Mouse (Mus musculus): Measurements from ENCODE around the gene Prrt2.

Gene Prrt2

DNA sequence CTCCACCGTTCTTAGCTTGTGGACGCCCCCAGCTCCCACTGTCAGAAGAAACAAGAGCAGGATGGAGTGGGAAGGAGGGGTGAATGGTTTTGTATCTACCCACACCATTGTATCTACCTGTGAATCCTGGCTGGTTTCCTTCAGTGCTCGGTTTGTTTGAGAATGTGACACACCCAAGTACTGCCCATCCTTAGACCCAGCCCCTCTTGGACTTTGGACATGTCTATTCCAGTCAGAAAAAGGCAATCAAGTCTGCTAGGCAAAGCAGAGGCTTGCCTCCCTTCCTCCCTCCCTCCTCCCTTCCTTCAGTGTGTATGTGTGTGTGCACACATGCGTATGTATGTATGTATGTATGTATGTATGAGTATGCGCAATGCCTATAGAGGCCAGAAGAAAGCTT is 17.4 kb downstream of the Prrt2 start:
- DNase-seq (ENCODE audit: low spot score in 2 of 2), result no peak

DNA sequence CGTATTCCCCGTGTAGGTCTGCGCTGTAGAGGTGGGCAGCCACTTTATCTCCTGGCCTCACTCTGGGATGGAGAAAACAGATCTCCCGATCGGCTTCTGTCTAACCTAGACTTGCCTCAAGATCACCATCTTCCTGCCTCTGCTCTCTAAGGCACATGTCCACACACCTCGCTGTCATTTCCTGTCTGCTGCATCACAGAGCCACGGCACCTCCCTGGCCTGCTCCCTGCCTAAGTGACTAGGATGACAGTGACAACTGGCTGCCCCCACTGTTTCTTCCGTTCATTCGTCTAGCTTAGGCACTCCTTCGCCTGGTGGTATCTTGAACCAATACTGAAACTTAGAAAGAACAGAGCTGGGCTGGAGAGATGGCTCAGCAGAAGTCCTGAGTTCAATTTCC is 21.4 kb downstream of the Prrt2 start:
- no peak for DNase-seq (ENCODE audit: low spot score in 2 of 2)

DNA sequence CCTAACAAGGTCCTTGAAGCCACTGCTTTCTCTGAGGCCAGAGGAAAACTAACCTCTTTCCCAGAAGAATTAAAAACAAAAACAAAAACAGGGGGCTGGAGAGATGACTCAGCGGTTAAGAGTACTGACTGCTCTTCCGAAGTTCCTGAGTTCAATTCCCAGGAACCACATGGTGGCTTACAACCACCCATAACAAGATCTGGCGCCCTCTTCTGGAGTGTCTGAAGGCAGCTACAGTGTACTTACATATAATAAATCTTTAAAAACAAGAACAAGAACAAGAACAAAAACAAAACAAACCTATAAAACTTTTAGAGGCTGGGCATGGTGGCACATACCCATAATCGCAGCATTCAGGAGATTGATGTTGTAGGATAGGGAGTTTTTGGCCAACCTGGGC is 24.6 kb downstream of the Prrt2 start:
- DNase-seq (ENCODE audit: low spot score in 2 of 2), result peak in 1 of 2 experiments; percentile 31

DNA sequence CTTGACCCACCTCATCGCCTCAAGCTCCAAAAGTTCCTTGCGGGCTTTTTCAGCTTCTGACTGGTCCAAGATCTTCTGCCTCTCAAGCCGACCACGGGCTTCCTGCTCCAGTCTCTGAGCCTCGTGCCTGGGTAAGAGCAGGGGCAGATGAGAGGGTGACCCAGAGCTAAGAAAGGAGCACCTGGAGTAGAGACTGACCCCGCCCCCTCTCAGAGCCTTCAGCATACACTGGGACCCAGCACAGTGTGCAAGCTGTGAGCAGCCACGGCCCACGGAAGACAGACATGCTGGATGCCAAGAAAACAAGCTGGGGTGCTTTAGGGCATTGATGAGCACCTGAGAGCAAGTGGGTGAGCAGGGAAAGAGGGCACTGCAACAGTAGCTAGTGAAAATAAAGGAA is 32.2 kb downstream of the Prrt2 start:
- DNase-seq (ENCODE audit: low spot score in 2 of 2), result no peak

DNA sequence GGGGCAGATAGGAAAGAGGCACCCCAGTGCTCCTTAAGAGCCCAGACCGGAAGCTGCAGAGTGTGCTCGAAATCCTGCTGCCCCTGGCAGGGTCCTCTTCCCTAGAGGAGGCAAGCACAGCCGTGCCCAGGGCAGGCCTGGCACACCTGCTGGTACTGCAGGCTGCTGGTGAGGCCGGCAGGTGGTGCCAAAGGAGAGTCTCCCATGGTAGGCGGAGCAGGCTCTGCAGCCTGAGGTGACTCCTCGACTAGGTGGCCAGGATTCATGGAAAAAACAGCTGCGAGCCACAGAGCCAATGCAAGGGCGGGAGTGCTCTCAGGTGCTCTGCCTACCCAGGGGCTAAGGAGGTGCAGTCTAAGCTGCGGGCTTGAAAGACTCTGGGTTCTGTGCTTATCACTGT is 34.7 kb downstream of the Prrt2 start:
- DNase-seq (ENCODE audit: low spot score in 2 of 2), result no peak

DNA sequence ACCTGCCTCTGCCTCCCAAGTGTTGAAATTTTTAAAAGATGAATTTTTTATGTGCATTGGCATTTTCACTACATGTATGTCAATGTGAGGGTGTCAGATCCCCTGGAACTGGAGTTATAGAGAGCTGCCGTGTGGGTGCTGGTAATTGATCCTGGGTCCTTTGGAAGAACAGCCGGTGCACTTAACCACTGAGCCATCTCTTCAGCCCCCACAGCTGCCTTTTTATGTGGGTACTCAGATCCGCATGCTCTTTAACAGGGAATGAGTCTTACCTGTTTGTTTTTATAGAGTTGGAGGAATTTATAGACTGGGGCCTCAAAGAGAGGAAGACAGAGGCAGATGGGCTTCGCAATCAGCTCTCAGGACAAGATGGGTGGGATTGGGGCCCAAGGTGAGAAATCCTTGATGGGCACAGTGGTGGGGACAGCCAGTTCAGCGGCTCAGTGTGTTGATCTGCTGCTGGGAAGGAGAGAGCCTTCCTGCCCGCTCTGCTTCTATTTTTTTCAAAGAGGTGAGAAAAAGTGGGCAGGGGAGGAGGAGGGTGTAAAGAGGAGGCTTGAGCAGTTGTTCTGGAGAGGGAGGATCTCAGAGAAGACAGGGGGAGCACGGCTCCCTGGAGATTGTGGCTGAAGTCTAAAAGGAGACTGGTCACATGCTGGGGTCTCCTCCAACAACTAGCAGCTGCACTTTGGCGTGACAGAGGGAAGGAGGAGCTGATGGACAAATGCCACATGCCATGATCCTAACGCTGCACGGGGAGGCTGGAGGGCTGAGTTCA is 36.2 kb downstream of the Prrt2 start:
- no peak for DNase-seq (ENCODE audit: low spot score in 2 of 2)

DNA sequence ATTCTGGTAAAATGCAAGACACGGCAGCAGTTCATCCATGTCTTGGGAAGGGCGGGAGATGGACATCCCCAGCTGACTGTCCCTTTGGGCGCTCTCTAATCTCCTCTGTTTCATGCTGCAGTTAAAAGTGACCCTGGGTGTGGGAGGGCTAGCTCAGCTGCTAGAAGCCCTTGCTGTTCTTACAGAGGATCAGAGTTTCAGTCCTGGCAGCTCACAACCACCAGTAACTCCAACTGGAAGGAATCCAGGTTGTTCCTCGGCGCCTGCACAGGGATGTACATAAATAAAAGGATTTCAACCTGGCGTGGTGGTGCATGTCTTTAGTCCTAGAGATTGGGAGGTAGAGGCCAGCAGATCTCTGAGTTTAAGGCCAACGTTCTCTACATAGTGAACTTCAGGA is 37.9 kb downstream of the Prrt2 start:
- DNase-seq (ENCODE audit: low spot score in 2 of 2), result no peak

DNA sequence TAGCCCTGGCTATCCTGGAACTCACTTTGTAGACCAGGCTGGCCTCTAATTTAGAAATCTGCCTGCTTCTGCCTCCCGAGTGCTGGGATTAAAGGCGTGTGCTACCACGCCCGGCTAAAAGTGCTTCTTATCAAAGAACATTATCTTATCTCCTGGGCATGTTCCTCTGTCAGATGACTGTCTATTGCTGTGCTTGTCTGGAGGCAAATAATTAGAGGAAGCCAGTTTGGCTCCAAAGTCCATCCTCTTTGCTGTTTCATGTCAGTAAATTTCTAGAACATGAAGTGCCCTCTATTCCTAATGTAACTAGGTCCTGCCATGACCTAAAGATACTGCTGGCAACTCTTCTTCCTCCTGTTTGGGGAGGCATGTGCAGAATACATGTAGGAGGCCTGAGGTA is 39.0 kb downstream of the Prrt2 start:
- no peak for DNase-seq (ENCODE audit: low spot score in 2 of 2)

DNA sequence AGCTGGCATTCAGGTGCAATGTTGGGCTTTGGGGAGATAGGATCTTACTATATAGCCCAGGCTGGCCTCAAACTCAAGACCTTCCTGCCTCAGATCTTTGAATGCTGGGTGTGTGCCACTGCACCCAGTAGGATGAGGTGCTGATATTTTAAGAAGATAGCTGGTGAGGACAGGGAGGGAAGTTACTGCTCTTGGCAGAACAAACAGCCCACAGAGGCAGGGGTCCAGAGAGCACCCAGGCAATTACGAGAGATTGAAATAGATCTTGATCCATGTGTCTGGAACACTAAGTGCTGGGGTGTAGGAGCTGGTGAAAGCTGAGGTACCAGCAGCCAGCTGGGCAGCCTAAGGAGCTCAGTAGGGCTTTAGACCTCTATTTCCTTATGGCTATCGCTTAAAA is 39.4 kb downstream of the Prrt2 start:
- DNase-seq (ENCODE audit: low spot score in 2 of 2), result no peak

DNA sequence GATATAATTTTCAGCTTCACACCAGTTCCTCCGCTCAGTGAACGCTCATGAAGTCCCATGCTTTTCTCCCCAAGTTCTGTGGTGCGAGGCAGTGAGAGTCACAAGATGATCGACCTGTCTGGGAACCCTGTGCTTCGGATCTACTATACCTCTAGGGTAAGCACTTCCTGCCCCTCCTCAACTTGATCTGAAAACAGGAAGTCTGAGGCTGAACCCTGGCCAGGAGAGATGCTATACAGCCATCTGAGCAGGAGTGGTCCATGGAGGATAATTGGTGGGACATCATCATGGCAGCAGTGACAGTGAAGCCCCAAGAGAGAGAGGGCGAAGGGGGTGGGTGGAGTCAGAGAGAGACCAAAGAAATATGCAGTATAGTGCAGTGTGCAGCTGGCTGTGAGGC is 42.2 kb downstream of the Prrt2 start:
- DNase-seq (ENCODE audit: low spot score in 2 of 2), result no peak

DNA sequence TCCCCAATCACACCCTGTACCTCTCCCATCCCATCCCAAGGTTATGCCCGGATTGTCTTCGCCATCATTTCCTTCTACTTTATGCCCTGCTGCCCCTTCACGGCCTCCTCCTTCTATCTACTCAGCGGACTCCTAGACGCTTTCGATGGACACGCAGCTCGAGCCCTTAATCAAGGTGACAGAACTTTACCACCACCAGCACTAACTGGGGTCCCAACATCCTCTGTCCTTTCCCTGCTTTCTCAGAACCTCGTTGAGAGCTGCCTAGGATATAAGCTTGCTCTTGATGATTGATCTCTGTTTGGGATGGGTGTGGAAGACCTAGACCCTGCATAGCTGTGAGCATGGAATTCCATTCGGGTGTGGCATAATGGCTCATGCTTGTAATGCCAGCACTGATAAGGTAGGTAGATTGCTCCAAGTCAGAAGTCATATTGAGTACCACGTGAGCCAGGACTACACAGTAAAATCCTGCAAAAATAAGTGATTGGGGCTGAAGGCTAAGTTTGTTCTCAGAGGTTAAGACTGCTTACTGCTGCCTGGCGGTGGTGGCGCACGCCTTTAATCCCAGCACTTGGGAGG is 44.0 kb downstream of the Prrt2 start:
- DNase-seq (ENCODE audit: low spot score in 2 of 2), result peak in 1 of 2 experiments; percentile 49

DNA sequence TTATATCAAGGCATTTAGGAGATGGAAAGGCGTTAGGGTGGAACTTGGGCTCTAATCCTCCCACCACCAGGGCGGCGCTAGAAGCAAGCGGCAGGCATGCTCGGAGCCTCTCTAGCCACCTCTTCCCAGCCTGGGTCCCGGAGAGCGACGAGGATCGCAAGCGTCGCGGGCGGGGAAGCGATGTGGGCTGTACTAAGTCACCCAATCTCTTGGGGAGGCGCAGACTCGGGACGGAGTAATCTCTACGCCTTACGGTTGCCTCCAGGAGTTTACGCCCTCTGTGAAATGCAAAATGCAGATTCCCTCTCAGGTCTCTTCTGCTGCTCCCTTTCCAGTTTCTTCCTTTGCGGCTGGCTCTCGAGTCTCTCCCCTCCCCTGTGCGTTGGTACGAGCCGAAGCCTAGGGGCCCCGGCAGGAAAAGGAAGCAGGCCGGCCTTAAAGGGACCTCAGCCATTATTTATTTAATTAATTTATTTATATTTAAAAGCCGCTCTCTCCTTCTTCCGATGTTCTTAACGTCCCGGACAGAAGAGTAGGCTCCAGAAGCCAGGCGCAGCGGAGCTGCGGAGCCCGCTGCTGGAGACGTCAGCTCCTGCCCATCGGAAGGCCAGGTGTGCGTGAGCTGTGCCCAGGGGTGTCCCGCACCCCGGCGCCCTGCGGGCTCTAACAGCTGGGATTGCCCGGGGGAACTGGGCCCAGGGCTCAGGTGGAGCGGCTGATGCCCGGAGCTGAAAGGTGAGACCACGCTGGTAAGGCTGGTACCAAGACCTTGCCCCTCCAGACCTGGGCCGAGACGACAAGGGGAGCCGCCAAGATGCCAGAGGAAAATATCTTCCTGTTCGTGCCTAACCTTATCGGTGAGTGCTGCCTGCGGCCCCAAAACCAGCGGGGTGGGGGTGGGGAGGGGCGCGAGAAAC is 44.8 kb downstream of the Prrt2 start, which contains the start of gene Cdiptos:
Gene Cdiptos, minus strand, starts transcription at position 149 of the 917 bp plus-strand sequence.
- DNase-seq (ENCODE audit: low spot score in 2 of 2), result peak; percentile 95 to 98

DNA sequence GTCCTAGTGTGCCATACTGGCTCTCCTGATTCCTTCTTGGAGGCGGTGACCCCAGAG is 45.3 kb downstream of the Prrt2 start, which contains the start of gene Cdipt:
Gene Cdipt, plus strand, starts transcription at position 22 of the 57 bp plus-strand sequence.
- DNase-seq (ENCODE audit: low spot score in 2 of 2), result no peak

DNA sequence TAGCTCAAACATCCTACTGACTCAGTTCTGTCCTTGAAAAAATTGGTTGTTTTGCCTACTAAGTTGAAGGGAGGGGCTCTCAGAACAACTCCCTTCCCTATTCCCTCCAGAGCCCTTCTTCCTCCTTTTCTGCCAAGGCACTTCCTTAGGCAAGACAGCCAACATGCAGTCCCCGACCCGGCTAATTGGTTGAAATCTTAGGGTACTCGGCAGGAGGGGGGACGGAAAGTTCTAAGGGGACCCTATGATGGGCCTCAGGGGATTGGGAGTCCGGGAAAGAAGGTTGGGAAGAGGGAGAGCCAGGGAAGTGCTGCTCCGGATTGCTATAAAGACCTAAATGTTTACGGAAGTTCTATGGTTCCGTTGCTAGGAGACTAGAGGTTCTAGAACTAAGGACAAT is 45.5 kb downstream of the Prrt2 start:
- DNase-seq (ENCODE audit: low spot score in 2 of 2), result no peak
